Mouse (Mus musculus) mature B cell (primary cell): Measurements from ENCODE around the gene Csgalnact2.

Experiments used
- in situ Hi-C: fragments of 300-500 bp; cut with MboI; formaldehyde crosslinking; loops from 2 replicates; pipeline ENCODE4 v1.14.3; 2019

Gene Csgalnact2

DNA sequence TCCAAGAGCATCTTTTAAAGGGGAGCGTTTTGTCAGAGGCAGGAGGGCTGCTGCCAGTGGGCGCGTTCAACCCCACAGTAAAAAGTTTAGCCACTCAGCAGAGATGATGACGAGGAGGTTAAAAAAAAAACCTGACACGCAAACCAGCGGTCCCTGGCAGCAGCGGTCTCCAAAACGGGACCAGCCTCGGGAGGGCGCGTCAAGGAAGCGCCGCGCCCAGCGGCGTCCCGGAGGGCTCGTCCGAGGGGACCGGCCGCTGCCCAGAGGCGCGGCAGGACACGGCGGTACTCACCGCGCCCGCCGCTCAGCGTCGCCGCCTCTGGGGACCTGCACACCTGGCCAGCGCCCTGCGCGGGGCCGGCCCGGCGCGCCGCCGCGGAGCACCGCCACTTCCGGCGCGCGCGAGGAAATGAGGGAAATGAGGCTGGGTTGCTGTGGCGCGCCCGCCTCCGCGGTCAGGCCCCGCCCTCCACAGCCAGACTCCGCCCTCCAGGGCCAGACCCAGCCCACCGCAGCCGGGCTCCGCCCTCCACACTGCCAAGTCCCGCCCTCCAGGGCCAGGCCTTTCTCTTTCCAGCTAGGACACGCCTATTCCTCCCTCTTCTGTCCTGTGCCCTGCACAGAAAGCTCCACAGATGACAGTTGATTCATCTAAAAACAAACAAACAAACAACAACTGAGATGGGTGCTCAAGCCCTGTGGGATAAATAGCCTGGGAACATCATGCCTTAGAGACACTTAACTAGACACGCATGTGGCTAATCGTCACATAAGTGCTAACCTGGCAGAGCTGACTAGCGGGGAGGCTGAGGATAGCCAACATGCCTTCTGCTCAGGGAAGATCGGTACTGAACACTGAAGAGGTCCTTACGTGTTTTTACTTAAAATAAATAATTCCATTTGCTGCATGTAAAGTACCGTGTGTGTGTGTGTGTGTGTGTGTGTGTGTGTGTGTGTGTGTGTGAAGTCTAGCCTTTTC is at the start of gene Csgalnact2:
TSS of gene Csgalnact2 (minus strand) at position 410 of the 979 bp plus-strand sequence.
- in situ Hi-C loops: no loop called here

DNA sequence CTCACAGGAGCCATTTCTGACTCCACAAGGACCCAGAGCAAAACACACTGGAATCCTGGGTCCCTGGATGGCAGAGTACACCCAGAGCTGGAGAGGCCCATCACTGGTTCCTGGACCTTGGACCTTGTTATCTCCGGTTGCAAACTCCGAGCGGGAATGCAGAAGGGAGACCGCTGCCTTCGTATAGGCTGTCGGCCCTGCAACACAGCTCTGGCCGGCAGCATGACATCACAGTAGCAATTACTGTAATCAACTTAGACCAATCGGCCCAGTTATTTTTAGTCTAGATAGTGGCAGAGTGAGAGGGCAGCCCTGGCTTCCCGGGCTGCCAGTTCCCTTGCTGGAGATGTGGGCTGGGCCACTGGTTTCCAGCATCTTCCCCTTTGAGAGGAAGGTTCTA is 49.7 kb upstream of the Csgalnact2 start:
- in situ Hi-C loops: loop anchor here (25.0 kb wide), 1 partner anchor 199 kb away; no protein-coding TSS in a partner anchor

DNA sequence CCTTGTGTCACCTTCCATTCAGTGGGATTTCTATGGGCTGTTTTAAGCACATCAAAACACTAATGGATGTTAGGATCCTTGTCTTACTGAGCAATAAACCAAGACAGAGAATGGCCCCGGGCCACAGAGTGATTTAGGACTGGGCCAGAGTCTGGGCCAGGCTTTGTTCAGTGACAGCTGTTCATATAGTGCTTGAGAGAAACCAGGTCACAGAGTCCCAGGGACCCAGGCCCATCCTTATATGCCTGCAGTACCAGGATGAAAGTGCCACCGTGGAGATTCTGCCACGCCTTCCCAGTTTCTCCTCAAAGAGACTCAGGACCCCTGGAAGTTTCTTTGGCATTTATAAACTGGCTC is 48.3 kb upstream of the Csgalnact2 start:
- in situ Hi-C loops: loop anchor here (25.0 kb wide), 1 partner anchor 200 kb away; no protein-coding TSS in a partner anchor

DNA sequence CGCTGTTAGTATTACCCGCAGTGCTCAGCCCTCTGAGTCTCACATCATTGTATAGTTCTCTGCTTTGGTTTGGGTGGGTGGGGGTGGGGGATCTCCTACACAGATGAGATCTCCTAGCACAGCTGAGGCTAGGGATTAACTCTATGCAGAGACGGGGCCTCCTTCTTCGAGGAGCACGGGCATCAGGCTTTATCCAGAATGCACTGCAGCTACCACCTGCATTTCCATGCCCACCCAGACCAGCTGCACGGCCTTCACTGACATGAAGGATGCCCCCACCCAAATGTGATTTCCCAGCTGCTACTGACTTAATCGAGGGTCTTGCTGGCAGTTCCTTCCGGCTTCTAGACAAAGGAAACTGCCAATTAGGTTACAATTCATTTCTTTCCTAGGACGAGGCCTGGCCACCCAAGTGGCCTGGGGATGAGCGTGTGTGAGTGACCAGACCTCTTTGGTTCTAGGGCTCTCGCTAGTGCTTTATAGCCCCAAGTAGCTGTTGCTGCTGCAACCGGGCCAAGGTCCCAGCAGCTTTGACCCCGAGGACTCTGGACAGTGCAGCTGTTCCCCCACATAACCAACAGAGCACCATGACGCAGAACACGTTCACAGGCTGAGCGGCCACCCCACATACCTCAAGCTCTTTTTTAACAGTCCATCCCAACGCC is 47.8 kb upstream of the Csgalnact2 start:
- in situ Hi-C loops: loop anchor here (25.0 kb wide), 1 partner anchor 201 kb away; no protein-coding TSS in a partner anchor

DNA sequence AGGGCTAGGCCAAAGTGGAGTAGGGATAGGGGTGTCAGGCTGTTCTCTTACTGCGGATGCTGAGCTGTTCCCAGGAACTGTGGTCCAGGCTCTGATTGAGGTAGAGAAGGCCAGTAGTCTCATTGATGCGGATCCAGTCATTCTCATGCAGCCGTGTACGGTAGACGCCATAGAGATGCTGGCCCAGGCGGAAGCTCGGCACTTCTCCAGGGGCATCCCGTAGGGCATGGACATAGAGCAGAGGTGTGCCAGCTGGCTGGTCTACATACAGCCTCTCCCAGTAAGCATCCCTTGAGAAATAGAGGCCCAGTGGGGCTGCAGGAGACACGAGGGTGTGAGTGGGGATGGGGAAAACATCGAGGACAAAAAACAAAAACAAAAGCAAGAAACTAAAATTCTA is 45.2 kb upstream of the Csgalnact2 start:
- in situ Hi-C loops: loop anchor here (25.0 kb wide), 1 partner anchor 203 kb away; no protein-coding TSS in a partner anchor

DNA sequence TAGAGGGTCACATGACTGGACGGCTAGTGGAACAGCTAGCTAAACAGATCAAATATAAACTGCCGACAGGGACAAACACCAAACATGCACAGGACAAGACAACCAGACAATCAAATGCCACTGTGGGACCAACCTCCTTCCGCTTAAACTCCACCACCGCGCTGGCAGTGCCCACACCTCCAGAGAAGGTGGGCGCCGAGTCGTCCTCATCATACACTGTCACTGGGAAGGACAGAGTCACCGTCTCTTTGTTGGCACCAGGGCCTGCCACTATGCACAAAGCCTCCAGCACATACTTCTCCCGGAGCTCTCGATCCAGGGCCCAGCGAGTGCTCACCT is 41.1 kb upstream of the Csgalnact2 start:
- in situ Hi-C loops: loop anchor here (25.0 kb wide), 1 partner anchor 207 kb away; no protein-coding TSS in a partner anchor

DNA sequence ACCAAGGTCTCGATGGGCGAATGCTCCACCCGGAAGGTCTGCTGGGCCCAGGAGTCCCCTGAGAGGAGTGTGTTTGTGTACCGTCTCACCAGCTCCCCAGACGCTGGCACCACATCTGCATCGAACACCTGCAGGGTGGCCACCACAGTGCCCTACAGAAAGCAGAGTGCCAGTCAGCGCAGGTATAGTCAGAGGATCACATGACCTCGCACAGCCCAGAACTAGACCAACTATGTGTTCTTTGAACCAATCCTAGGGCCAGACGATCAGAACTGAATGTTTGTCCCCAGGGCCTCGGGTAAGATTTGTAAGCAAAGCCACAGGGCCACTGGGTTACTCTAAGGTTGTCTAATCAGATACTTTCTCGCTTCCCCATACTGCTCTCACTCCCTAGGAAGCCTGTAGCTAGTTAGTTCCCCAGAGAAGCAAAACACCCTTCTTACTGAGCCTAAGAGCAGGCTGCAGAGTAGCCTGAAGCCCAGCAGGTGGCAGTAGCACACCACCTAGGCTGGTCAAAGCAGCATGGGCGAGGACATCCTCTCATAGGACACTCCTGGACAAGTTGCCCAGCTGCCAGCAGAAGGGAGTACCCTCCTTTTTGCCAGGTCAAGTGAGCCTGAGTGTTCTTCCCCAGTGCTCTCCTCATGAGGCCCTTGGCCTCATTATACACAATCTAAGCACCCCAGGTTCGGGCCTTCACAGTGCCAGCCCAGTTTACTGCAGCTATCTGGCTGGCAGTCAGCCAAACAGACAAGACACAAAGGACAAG is 40.6 kb upstream of the Csgalnact2 start:
- in situ Hi-C loops: loop anchor here (25.0 kb wide), 1 partner anchor 208 kb away; no protein-coding TSS in a partner anchor

DNA sequence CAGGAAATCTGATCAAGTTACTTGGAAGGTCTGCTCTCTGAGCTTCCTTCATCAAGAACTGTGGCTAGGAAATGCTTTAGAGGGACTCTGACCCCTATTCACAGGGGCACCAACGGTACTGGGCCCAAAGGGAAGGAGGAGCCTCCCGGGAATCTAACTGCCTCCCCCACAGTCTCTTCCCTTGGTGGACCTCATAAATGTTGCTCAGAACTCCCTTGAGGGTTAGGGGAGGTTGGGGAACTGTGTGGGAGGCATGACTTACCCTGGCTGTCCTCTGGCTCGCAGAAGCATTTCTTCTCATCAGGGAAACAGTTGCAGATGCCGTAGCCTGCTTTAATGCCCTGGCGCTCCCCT is 35.0 kb upstream of the Csgalnact2 start:
- in situ Hi-C loops: no loop called here

DNA sequence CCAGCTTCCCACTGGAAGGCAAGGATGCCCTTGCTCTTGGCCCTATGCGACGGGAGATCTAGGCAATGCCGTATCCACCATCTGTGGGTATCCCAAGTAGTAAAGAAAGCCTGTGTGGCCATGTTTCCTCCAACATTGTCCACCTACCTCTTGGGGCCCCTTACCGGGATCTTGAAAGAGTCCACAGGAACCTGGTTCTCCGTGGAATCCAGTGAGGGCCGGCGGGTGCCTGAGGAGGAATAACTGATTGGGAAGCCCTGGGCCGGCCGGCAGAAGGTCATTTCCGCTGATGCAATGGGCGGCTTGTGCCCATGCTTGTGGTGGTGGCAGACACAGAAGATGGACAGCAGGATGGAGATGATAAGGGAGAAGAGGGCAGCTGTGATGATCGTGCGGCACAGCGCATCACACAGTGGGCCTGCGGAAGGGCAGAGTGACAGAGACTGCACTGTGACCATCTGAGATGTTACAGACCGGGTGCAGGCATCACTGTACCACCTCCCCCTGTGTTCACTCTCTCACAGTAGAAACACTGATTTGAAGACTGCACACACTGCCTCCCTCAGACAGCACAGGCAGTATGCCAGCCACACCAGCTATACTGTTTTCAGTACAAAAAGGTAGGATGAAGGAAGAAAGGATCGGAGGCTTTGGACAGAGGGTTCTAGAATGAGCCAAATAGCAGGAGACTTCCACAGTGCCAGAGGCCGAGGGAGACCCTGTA is 34.5 kb upstream of the Csgalnact2 start:
- in situ Hi-C loops: no loop called here

DNA sequence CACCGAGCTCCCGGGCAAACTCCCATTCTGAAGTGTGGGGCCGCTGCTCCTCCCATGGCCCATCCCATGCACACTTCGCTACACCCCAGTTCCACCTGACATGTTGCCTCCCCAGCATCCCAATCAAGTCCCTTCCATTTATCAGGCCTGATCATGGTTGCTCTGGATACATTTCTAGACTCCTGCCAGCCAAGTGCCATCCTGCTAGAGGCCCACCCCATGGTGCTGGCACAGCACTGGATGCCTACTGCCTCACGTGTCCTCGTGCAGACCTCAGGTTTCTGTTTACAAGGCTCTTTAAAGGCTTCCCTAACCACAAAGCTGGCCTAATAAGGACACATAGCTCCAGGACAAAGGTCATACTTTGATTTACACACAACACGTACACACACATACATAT is 32.4 kb upstream of the Csgalnact2 start:
- in situ Hi-C loops: no loop called here

DNA sequence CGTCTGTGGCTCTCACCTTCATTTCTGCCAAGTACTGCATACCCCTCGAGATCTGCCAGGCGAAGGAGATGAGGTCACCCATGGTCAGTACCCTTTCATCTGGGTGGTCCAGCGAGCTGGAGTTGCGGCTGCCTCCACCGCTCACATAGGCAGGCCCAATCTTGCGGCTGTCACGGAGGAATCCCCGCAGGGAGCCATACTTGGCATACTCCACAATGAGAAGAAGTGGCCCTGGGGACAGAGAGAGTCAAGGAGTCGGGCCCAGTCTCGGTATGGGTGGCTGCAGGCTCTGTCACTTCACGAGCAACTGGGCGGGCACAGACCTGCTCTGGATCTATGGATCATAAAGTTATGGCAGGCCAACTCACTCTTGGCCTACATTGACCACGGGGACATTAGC is 29.2 kb upstream of the Csgalnact2 start:
- in situ Hi-C loops: no loop called here

DNA sequence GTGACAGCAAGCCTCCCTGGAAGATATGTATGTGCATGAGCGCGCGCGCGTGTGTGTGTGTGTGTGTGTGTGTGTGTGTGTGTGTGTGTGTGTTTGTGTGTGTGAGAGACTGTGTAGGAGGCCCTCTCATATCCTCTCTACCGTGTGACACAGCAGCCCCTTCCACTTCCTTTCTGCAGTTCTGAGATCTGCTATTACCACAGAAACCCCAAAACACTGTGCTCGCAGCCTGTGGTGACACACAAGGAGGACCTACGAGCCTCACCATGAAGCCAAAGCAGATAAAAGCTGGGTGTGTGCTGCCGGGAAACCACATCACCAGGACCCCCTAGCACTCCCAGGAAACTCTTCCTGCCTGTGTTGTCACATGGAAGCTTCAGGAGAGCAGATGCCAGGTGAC is 28.1 kb upstream of the Csgalnact2 start:
- in situ Hi-C loops: no loop called here

DNA sequence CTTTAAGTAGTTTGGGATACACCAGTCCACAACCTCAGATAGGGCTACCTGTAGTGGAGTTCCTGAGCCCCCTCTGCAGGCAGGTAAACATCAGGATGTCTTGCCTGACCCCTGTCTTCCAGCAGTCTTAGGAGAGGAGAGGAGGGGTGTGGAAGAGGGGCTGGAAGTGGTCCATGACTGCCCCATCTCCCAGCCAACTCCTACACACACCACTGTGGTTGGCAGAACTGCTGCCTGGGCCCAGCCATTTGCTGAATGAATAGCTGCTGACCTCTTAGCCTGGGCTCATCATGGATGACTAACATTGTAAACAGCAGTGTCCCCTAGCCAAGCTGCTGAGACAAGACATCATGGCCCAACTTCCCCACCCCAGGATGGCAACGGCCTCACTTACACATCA is 26.6 kb upstream of the Csgalnact2 start:
- in situ Hi-C loops: no loop called here

DNA sequence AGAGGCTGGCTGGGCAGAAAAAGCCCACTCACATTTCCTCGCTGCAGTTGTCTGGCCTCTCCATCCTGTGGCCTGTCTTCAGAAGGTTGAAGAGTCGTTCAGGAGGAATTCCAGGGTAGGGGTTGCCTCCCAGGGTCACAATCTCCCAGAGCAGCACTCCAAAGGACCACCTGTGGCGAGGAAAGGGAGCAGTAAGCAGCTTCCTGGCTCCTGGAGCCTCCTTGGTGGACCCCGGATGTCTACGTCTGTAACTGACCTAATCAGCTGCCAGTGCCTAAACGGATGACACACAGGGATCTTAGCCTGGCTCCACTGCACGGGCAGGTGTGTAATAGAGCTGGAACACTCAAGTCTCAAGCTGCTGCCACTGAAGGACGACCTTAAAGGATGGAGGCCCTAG is 25.8 kb upstream of the Csgalnact2 start:
- in situ Hi-C loops: no loop called here

DNA sequence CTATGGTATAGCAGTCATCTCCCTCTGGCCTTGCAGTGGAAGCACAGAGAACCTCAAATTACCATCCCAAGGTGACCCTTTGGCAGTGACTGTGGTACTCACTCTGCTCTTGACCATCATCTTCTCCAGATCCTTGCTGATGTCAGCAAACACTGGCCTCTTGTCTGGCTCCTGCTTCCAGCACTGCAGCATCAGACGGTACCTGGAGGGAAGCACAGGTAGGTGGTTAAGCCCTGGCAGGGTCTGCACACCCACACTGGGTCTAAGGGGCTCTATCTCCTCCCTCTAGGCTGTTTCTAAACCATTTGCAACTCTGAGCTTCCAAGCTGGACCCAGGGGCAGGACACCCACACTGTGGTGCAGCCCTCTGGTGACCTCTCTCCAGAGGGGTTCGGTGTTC is 24.1 kb upstream of the Csgalnact2 start:
- in situ Hi-C loops: no loop called here

DNA sequence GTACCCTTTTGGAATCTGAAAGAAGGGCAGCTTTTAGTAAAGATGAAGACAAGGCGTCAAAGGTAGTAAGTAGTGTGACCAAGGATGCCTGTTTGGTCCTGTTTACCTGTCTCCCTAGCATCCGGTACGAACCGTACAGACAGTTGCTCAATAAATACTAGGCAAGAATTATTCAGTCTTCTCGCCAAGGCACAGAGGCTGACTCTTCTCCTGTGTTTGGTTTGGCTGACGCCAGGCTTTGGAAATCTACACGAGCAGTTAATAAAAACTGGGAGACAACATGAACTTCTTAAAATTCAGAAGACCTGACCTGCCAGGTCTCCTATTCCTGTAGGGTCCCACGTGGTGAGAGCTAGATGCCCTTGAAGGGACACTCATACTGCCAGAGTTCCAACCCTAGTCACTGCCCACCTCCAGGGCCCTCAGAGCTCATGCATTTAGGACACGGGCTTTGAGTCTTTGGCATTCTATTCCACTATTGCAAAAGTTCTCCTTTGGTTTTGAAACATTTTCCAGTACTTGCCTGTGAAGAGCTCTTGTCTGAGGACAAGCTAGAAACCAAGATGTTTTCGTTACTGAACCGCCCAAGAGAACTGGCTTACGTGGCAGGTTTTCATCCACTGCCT is 23.6 kb upstream of the Csgalnact2 start:
- in situ Hi-C loops: no loop called here

DNA sequence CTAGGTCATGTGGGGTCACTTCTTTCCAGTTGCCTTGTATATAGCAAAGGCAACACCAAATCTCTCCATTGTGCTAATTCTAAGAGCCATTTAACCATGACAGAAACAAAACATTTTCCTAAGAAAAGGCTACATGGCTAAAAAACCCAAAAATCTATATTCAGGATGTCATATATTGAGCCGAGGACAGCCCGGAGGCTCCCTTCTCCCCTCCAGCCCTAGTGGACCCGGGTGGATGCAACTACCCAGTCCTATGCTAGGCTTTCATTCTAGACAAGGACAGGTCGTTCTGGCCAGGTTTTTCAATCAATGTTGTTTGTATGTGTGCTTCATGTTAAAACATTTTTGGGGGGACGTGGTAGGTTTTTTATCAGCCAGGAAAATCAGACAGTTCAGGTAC is 14.2 kb upstream of the Csgalnact2 start:
- in situ Hi-C loops: no loop called here

DNA sequence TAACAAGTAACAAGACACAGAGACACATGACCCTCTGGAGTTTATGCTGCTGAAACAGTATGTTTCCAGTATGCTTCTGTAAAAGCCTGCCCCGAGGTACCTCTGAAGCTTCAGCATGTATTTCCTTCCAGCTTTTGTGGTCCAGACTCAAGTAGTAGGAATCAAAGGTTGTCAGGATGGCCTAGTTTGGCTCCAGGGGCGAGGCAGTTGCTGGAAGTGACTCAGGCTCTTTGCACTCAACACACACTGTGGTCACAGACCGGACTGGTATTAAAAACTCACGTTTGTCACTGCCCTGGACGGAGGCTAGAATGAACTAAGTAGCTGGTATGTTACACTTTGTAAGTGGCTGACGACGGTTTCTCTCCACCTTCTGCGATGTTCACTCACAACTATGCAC is 12.0 kb upstream of the Csgalnact2 start:
- in situ Hi-C loops: no loop called here

DNA sequence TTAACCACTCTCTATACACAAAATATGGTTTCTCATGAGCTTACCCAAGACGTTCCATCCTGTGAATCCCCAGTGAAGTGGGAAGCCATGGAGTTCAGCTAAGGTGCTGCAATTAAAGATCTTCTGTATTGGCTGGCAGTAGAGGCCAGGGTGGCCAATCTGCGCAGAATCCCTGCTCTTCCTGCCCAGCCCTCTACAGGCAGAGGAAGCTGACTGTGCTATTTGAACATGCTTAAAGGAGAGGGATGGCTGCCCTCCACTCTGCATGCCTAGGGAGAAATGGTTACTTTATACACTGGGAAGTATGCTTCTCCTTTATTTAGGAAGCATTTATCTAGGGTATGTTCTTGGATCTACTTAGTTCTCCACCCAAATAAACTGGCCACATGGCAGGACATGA is 11.6 kb upstream of the Csgalnact2 start:
- in situ Hi-C loops: no loop called here

DNA sequence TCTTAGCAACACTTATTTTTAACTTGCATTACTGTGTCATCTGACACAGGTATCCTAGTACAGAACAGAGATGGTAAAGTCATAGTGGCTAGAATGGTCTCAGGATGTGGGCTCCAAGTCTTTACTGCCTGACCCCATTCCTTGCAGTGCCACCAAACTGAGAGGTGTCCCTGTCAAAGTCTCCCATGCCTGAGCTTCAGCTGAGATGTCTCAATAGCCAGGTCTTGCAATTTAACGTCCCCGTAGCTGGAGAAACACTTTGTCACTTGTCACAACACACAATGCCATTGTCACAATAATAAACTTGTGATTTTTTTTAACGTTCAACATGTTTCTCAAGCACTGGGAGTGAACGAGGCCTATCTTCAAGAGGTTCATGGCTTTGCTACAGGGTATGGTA is 11.2 kb upstream of the Csgalnact2 start:
- in situ Hi-C loops: no loop called here

DNA sequence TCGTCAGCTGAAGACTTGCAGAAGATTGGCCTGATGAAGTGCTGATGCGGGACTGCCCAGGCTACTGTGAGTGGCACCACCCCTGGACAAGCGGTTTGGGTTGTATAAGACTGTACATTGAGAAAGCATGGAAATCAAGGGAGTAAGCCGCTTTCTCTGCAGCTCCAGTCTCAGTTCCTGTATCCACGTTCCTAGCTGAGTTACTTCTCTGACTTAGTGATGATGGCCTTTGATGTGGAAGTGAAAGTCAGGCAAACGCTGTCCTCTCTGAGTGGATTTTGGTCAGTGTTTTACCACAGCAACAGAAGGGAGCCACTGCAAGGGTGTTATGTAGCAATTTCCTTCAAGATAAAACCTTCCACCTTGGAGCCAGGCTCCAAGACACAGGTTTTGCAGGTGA is 2.0 kb upstream of the Csgalnact2 start:
- in situ Hi-C loops: no loop called here
